Mouse (Mus musculus): ENCODE measurements around the gene Tex28.
"Not testable (repeated sequence)": the region's sequence is repeated elsewhere in the genome, so short reads cannot be mapped to it uniquely, and the experiment has no call there.

Gene Tex28

GRCm38 (mm10) chrX:74167738-74168137, at the start of gene Tex28:
Tex28 (minus strand) TSS chrX:74167838.
- no peak for DNase-seq

- DNase-seq: no peak
Observed at GRCm38 (mm10) chrX:74203556-74203955, 35.9 kb upstream of the Tex28 start.

- no peak for DNase-seq
Observed at GRCm38 (mm10) chrX:74176959-74177358, 9.3 kb upstream of the Tex28 start, which contains the start of gene Tktl1. Tktl1 (plus strand) TSS chrX:74177259.

- not testable (repeated sequence) for DNase-seq
Observed at GRCm38 (mm10) chrX:74135263-74135662, 32.4 kb downstream of the Tex28 start, which contains the start of gene Mecp2. Mecp2 (minus strand) TSS chrX:74135363.

GRCm38 (mm10) chrX:74127164-74127563, 40.5 kb downstream of the Tex28 start, which contains the start of gene Opn1mw:
Opn1mw (plus strand) TSS chrX:74127464.
- no peak for DNase-seq

- DNase-seq: peak in 1 of 2 experiments; percentile 6
Observed at GRCm38 (mm10) chrX:74124975-74125374, 42.7 kb downstream of the Tex28 start.

GRCm38 (mm10) chrX:74115511-74115910, 52.1 kb downstream of the Tex28 start:
- peak; percentile 69 to 80 for DNase-seq

GRCm38 (mm10) chrX:74114036-74114435, 53.6 kb downstream of the Tex28 start:
- no peak for DNase-seq

GRCm38 (mm10) chrX:74108747-74109146, 58.9 kb downstream of the Tex28 start:
- DNase-seq: no peak

- no peak for DNase-seq
Observed at GRCm38 (mm10) chrX:74105916-74106315, 61.7 kb downstream of the Tex28 start.

GRCm38 (mm10) chrX:74103457-74104188, 64.0 kb downstream of the Tex28 start:
- DNase-seq: no peak
